Mouse (Mus musculus): Measurements from ENCODE around the gene Izumo1r.

DNA sequence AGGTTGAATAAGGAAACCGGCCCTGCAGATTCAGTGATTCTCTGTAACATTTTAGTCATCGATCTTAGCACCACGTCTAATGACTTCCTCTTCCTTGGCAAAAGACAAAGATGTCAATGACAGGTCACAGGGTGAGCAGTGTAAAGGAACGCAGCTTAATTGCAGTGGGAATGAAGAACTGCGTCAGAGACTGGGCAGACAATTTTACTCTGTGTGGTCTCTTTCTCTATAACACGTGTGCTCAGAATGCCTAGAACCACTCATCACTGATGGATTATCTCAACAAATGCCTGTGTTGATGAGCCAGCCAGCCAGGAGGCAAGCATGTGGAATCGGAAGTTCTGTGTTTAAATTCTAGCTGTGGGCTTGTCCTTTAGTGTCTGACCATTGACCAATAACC, 28.2 kb upstream of the Izumo1r start:
- TF ChIP-seq CHD2 (IDR thresholded peaks at IDR 0.05; ENCODE audit: low read length) = no peak
- no peak for TF ChIP-seq NRF1 (IDR thresholded peaks at IDR 0.05; ENCODE audit: insufficient read depth, low read depth, low read length, poor library complexity, severe bottlenecking)

Data from MEL (cell line).